Mouse (Mus musculus) kidney, postnatal 4 days (tissue): ENCODE measurements at regions not wholly inside any gene's neighbourhood (a gene's known extent, or its start where the extent isn't known, plus 50 kb on each side); places are given as distances from the start of the nearest gene placed in this dataset.
A peak's percentile ranks its signal among the peaks of the same experiment; 100 is the strongest.

Source experiments
- DNase-seq, 2 experiments: peaks; one replicate each; pipeline ENCODE4 v3.0.0; 2021; ENCODE audit warnings: mixed read lengths in 2 of 2

DNA sequence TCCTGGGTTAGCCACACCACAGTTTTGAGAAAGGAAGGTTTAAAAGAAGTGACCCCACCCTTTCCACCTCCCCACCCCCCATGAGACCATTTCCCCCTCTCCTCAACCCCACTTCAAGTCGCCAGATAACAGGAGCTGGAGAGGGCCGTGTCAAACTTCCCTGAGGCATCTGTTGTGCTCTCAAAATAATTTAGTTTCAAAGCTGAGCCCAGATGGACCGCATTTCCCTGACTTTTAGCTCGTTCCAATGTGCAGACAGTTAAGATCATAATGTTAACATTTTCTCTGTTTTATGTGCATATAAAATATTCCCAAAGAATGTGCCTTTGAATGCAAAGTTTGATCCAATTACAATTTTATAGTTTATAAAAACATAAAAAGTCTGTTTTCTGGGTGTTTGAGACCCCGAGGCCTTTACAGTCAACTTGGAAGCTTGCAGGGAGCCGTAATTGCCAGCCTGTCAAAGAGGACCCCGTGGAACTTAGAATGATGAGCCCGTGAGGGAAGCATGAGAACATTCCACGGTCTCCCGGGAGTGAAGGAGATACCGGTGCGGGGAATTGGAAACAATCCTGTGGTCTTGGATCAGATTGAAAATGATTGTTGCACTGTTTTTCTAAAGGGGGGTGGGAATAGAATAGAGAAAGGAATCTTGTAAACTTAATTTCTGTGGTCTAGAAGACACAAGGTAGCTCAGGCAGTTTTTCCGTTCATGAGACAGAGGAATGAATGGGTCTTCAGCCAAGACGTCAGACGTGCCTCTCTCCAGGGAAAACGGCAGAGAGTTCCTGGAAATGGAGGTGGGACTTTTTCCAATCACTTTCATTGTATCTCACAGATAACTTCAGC is 903.3 kb downstream of the Mrps31 start:
- peak in 1 of 2 experiments; percentile 50 for DNase-seq

DNA sequence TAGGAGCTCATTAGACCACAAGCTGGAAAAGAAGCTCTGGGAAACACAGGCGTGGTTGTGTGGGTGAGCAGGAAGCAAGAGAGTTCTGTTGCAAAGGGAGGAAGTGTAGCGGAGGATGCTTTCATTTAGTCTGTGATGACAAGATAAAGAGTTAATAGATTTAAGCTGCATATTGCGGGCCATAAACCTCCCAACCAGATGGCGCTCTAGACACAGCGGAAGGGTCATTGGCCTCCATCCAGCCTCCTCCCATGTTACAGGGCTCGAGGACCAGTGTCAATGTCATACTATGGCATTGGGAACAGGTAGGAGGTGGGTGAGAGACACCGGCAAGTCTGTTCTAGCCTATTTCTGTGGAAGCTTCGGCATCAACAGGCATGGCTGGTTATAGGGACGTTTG is 908.4 kb downstream of the Mrps31 start:
- DNase-seq = peak; percentile 72 to 79

DNA sequence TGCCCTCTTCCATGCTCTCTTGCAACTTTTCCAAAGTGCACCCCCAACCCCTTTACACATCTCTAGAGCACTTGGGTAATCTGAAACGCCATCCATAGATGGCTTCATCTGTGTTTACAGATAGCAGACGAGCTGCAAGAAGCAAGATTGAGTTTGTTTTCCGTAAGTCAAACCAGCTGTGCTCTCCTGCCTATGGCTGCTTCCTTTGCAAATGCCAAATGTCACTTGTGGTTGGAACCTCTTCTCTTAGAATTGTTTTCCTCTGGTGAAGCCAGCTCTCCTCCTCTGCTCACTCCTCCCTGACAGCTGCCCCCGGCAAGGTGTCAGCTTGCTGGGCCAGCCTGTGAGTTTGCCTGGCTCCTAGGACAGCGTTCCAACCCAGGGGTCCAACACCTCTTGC is 910.0 kb downstream of the Mrps31 start:
- DNase-seq = peak; percentile 12 to 33

GRCm38 (mm10) chr8:23327283-23327682 is 916.1 kb downstream of the Mrps31 start:
- no peak for DNase-seq

DNA sequence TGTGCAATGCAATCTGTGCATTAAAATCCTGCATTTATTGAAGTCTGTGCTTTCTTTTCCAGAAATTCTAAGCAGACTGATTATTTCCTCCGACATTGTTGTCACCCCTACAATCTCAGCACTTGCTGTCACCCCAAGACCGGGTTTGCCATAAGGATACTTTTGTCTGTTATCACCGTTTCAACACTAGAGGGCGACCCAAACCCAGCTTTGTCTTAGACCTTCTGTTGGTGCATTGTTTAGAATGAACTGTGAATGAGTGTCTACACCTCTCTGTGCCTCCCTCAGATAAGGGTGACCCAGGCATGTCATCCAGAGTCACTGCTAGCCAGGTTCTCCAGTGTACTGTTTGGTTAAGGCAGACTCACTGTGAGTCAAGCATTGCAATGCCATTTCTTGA is 933.0 kb downstream of the Mrps31 start:
- DNase-seq = peak; percentile 59 to 65

DNA sequence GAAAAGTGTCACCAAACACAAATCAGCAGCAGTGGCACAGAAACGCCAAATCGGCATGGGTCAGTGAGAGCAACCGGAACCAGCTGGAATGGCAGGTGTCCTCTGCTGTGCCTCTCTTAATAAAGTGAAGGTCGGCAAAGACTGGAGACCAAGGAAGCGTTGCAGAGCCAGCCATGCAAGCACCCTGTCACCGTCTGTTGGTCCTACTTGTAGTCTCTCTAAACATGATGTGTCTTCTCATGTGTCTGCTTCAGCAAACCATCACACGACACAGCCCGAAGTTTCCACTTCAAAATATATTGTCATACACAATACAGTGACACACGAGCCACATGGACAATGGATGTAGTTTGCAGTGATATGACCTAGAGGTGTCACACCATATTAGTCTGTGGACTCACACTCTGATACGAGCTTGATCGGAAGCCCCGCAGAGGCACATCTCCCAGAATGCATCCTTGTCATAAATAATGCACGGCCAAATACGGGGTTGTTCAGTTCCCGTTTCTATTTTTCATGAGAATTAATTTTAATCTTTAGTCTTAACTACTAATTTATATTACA is 940.3 kb downstream of the Mrps31 start:
- no peak for DNase-seq

- DNase-seq = no peak
Measured at GRCm38 (mm10) chr8:23352259-23353106, 941.3 kb downstream of the Mrps31 start.

- DNase-seq = no peak
Measured at GRCm38 (mm10) chr8:23360061-23360622, 949.0 kb downstream of the Mrps31 start.

DNA sequence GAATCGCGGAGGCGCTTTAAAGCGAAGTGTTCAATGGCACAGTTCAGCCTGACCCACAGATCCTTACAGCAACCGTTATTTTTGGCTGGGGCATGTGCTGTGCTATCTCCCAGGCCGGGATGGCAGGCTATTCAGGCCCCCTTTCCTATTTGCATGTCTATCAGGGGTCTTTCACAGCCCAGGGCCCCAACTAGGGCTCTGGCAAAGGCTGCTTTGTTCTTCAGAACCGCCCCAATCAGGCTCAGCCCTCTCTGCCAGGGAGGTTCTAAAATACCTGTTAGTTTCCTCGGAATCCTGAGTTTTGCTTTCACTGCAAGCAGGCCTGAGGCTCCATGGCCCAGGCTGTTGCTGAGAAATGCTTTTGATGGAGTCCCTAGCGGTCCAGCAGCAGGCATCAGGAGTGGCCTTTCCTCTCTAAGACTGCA is 949.7 kb downstream of the Mrps31 start:
- no peak for DNase-seq
